Mouse (Mus musculus): ENCODE data around the gene Dtl. TPM values are rescaled to one million over a fixed set of nuclear protein-coding genes. Genes with fewer than 3 reads are reported as not detected.

Gene Dtl
- polyA plus RNA-seq, 1 experiment from 2014 or later, result 78.7 TPM

DNA sequence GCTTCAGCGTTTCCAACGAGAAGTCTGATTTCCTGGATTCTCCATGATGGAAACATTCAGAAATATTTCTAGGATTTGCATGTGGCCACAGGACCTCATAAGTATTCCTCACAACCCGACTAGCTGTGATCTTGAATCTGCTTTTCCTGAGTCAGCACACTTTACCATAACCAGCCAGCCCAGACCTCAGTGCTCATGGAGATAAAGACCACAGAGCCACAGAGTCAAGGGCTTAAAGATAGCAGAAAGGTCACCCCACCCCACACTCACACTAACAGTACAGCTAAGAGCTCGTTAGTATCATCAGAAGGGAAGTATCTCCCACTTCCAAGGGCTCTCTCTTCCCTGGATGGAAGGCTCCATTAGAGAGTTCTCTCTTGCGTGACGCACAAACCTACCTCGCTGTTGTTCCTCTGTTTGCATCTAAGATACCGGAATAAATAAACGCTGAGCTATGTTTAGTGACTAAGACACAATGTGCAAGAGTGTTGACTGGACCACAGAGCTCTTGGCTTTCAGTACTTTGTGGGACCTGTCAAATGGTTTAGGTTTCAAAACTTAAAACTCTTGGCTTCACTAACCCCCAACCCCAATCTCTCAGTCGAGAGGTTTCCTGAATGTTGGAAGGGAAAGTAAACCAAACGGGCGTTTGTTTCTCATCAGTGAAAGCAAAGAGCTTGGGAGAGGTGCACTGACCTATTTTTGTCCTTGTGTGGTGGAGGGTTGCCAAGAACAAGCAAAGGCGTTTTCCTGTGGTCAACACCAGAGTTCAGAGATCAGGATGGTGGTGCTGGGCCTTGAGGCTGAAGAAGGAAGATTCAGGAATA, 81.7 kb downstream of the Dtl start:
- Histone ChIP-seq H3K27ac (no peak overlapping the region), H3K27me3 (no peaks in the 10 kb centered on the region), H3K4me1 (no peaks in the 10 kb centered on the region), H3K9ac (no peak overlapping the region), H3K4me2 (replicated peaks) (no peak overlapping the region), H3K4me3 (no peak overlapping the region), H3K9me3 (no peaks in the 10 kb centered on the region), H3K36me3 (no peaks in the 10 kb centered on the region)
- ATAC-seq (ENCODE audit: insufficient number of reproducible peaks, insufficient read depth, low FRiP score, low TSS enrichment), result no peak
- 80% methylated on average over 13 of the region's 13 CpGs for WGBS

DNA sequence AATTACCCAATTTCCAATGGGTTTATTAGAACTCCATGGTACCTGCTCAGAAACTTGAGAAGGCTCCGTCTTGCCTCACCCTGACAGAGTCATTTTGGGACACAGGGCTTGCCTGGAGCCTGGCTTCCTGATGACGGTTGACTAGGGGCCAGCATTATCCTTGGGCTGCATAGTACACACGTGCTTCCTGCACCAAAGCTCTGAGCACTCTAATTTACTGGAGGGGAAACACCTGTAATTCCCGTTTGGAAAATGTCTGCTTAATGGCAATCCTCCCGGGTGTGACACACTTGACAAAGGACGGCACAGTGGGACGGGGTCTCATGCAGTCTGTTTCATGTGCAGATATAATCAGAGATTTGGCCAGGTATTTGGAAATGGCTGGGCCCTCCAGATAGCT, 84.9 kb downstream of the Dtl start:
- ATAC-seq (ENCODE audit: insufficient number of reproducible peaks, insufficient read depth, low FRiP score, low TSS enrichment), result no peak

More for the DNA sequence above, 84.9 kb downstream of the Dtl start:
- Histone ChIP-seq H3K27me3 (no peaks in the 10 kb centered on the region), H3K4me1 (no peaks in the 10 kb centered on the region), H3K4me3 (no peak overlapping the region), H3K4me2 (replicated peaks) (no peak overlapping the region), H3K36me3 (no peaks in the 10 kb centered on the region), H3K9me3 (no peaks in the 10 kb centered on the region), H3K27ac (no peak overlapping the region), H3K9ac (no peak overlapping the region)
- WGBS, result 54% methylated on average over 7 of the region's 7 CpGs

Other genes with a start within 250 kb of the Dtl start
- gene Tmem206, start 249.6 kb downstream of the Dtl start, polyA plus RNA-seq (2016; fragmentation: Nextera tagmentation; extraction: Ambion mirVana), result 24.9 and 25.5 TPM in 2 replicates
- 17.5 and 22.4 TPM in 2 replicates for gene Ppp2r5a, start 172.3 kb downstream of the Dtl start, polyA plus RNA-seq (2016; fragmentation: Nextera tagmentation; extraction: Ambion mirVana)
- gene Ints7, start 92 bp upstream of the Dtl start, polyA plus RNA-seq (2016; fragmentation: Nextera tagmentation; extraction: Ambion mirVana), result 75.2 and 75.4 TPM in 2 replicates
- gene Lpgat1, start 142.3 kb upstream of the Dtl start, polyA plus RNA-seq (2016; fragmentation: Nextera tagmentation; extraction: Ambion mirVana), result 37.2 and 40.3 TPM in 2 replicates
- gene Nek2, start 245.9 kb upstream of the Dtl start, polyA plus RNA-seq (2016; fragmentation: Nextera tagmentation; extraction: Ambion mirVana), result 36.7 and 40.5 TPM in 2 replicates